Mouse (Mus musculus) heart, embryonic 11.5 days (tissue): ENCODE measurements at regions not wholly inside any gene's neighbourhood (a gene's known extent, or its start where the extent isn't known, plus 50 kb on each side); places are given as distances from the start of the nearest gene placed in this dataset.

Source experiments
- ATAC-seq: fragments of 200-750 bp; cut with Nextera tagmentation; replicated peaks from 2 replicates; pipeline ENCODE4 v1.8.0; 2017; ENCODE audit warnings: moderate library complexity; ENCODE audit not compliant: insufficient number of reproducible peaks, low FRiP score, low TSS enrichment
- H3K27ac ChIP-seq: fragments of 300-500 bp; sonication (generic); 2 replicates; pipeline ENCODE4 v1.5.1; 2014; ENCODE audit warnings: mild to moderate bottlenecking, low read depth, low read length
- H3K27me3 ChIP-seq: fragments of 300-500 bp; sonication (generic); 2 replicates; pipeline ENCODE4 v1.6.1; 2014; ENCODE audit warnings: mild to moderate bottlenecking, low read length, mixed read lengths; ENCODE audit not compliant: control insufficient read depth, insufficient read depth
- H3K36me3 ChIP-seq: fragments of 300-500 bp; sonication (generic); 2 replicates; pipeline ENCODE4 v1.6.1; 2014; ENCODE audit warnings: mild to moderate bottlenecking, low read length, moderate library complexity, mixed read lengths; ENCODE audit not compliant: control insufficient read depth, insufficient read depth
- H3K4me1 ChIP-seq: fragments of 300-500 bp; sonication (generic); 2 replicates; pipeline ENCODE4 v1.6.1; 2014; ENCODE audit warnings: low read length; ENCODE audit not compliant: control insufficient read depth, insufficient read depth
- H3K4me2 ChIP-seq: fragments of 300-500 bp; sonication (generic); 2 replicates; pipeline ENCODE4 v1.6.1; 2014; ENCODE audit warnings: mild to moderate bottlenecking, moderate library complexity
- H3K4me3 ChIP-seq: fragments of 300-500 bp; sonication (generic); 2 replicates; pipeline ENCODE4 v1.5.1; 2014; ENCODE audit warnings: low read depth, low read length
- H3K9ac ChIP-seq: fragments of 300-500 bp; sonication (generic); 2 replicates; pipeline ENCODE4 v1.6.1; 2014; ENCODE audit warnings: mild to moderate bottlenecking, low read depth, low read length, moderate library complexity
- H3K9me3 ChIP-seq: fragments of 300-500 bp; sonication (generic); replicated peaks from 2 replicates; pipeline ENCODE4 v1.6.1; 2016; ENCODE audit warnings: low read length; ENCODE audit not compliant: control insufficient read depth
- WGBS: fragments of 180-500 bp; shearing (Covaris S2); extraction: QIAGEN DNeasy Blood & Tissue Kit; methylation state at CpG from one replicate; pipeline ENCODE4 v1.1.7; 2014; ENCODE audit not compliant: insufficient replicate concordance; 5-methylcytosine and 5-hydroxymethylcytosine counted together

DNA sequence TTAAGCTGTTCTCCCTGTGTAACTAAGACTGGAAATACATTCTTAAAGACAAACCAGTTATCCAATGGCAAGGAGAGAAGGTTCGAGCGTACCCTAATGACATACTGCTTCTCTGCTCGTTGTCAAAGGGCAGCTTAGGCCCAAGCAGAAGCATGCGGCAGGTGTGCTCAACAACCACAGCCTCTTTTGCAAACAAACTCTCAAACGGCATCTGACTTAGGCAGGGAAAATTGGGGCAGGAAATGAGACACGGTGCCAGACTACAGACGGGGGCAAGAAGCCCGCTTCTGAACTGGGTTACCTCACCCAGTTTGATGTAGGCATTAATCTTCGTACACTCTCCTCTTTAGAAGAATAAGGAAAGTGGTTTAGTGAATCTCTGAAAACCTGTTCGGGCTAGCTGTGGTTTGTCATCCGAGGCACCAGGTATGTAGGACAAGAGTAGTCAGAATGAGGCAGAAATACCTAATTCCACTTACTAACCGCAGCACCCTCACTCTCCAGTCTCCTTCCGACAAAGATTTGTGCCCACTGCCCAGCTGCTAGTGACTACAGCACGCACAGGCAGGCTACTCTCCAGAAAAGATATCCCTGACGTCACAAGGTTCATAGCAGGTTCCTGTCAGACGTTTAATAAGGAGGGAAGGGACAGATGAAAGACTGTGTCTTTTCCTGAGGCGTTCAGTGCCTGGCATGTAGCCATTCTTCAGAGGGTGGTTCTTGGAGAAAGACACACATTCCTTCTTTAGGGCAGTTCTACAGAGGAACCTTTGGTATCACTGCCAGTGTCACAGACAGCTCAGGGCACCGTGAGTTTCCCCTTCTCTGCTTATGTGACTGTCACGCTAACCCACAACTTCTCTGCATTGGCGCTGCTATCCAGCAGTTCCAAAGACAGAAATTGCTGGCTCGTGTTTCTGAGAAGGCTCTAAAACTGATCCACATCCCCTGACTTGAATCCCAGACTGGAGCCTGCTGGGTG, 175.8 kb downstream of the Tmx1 start:
- no peak overlapping the region for H3K4me3 ChIP-seq
- no peaks in the 10 kb centered on the region for H3K36me3 ChIP-seq
- H3K4me2 ChIP-seq, result no peak overlapping the region
- no peak for ATAC-seq
- H3K9me3 ChIP-seq, result no peaks in the 10 kb centered on the region
- WGBS, result 61% methylated on average over 21 of the region's 21 CpGs
- no peak overlapping the region for H3K27ac ChIP-seq
- H3K27me3 ChIP-seq, result no peaks in the 10 kb centered on the region
- peaks cover 8% of the 10 kb centered on the region for H3K4me1 ChIP-seq
- 0 out of 2 replicates have a peak overlapping the region, but pooled peaks have one; percentile 16 for H3K9ac ChIP-seq

DNA sequence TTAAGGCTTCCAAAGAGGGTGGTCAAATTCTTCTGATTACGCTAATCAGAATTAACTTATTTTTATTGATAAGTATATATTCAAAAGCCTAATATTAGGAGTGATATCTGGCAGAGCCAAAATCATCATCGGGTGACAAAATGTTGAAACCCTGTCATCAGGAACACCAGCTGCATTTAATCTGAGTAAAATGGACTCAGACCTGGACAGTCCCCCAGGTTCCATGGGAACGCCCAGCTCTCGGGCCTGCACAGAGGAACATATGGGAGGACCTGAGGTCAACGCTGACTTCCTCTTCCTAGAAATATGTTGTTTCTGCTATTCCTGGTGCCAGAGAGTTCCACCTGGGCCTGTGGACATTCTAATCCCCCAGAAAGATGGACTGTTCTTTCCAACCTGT, 176.5 kb downstream of the Tmx1 start:
- Histone ChIP-seq H3K27me3 (no peaks in the 10 kb centered on the region), H3K9ac (no peak overlapping the region), H3K4me3 (no peak overlapping the region), H3K27ac (no peak overlapping the region), H3K36me3 (no peaks in the 10 kb centered on the region), H3K4me2 (no peak overlapping the region), H3K4me1 (peaks cover 15% of the 10 kb centered on the region), H3K9me3 (no peaks in the 10 kb centered on the region)
- no peak for ATAC-seq
- 72% methylated on average over 5 of the region's 5 CpGs for WGBS

DNA sequence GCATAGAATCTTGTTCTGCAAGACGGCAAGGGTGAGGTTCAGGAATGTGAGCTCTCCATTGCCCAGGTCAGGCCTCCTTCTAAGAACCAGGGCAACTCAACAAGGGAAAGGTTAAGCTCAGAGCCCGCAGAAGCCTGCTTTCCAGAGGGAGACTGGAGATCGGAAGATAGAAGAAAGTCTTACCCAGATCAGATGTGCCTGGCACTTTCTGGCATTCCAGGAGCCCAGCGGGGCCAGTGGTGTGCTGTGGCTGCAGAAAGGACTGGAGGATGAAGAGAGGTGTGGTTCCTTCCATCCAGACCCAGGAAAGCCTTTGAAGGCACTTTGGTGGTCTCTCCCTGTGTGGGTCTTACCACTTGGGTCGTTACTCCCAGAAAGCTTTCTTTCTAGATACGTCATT, 178.4 kb downstream of the Tmx1 start:
- Histone ChIP-seq H3K4me2 (no peak overlapping the region), H3K36me3 (no peaks in the 10 kb centered on the region), H3K4me3 (no peak overlapping the region), H3K9me3 (no peaks in the 10 kb centered on the region), H3K9ac (no peak overlapping the region), H3K4me1 (peaks cover 15% of the 10 kb centered on the region), H3K27me3 (no peaks in the 10 kb centered on the region), H3K27ac (no peak overlapping the region)
- no peak for ATAC-seq
- WGBS, result 51% methylated on average over 6 of the region's 6 CpGs

DNA sequence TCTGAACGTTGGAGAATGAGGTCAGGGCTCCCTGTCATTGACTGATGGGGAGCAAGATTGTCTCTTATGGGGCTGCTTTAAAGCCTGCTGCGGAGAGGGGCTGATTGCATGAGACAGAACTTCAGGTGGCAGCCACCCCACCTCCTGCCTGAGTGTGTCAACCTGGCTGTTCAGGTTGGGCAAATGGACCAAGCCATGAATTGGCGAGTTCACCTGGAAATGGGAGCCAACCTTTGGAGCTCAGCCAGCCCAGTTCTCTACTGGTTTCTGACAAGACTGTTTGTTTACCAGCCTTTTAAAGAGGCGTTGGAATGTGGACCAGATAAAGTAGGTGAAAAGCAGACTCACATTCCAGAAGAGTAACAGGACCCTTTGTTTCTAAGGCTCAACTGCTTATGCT, 180.3 kb downstream of the Tmx1 start:
- no peak for ATAC-seq
- Histone ChIP-seq H3K4me1 (peaks cover 15% of the 10 kb centered on the region), H3K27me3 (no peaks in the 10 kb centered on the region), H3K4me3 (no peak overlapping the region), H3K36me3 (no peaks in the 10 kb centered on the region), H3K9ac (no peak overlapping the region), H3K27ac (no peak overlapping the region), H3K4me2 (no peak overlapping the region), H3K9me3 (no peaks in the 10 kb centered on the region)
- 19% methylated on average over 4 of the region's 4 CpGs for WGBS

DNA sequence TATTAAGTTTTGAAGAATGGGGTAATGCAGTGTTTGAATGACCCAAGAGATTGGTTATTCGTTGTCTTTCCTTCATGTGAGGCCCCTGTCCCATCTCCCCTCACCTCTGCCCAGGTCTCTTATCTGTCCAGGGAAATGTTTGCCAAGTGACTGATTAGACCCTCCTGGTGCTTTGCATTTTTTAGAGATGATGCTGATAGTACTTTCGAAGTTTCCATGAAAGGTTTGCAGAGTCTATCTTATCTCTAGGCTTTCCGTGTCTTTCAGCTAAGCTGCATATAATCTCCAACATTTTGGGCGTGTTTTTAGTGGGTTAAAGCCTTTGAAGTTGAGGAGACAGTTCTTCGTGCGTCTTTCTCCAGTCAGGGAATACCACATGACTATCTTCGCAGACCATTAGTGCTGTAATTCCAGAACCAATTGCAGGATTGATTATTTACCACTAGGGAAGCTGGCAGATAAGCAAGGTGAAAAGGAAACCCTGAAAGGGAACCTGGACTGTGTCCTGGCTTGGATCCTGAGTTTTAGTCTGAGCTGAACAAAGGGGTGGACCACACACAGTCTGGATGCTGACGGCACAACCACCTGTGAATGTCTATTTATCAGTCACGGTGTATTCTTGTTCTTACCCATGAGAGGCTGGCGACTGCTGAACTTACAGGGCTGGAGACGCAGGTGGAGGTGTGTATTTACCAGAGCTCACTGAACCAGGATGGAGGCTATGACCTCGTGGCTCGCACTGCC, 180.9 kb downstream of the Tmx1 start:
- Histone ChIP-seq H3K9me3 (no peaks in the 10 kb centered on the region), H3K36me3 (no peaks in the 10 kb centered on the region), H3K4me1 (peaks cover 15% of the 10 kb centered on the region), H3K4me2 (no peak overlapping the region), H3K27me3 (no peaks in the 10 kb centered on the region), H3K9ac (no peak overlapping the region), H3K4me3 (no peak overlapping the region), H3K27ac (no peak overlapping the region)
- 21% methylated on average over 13 of the region's 13 CpGs for WGBS
- ATAC-seq, result no peak

DNA sequence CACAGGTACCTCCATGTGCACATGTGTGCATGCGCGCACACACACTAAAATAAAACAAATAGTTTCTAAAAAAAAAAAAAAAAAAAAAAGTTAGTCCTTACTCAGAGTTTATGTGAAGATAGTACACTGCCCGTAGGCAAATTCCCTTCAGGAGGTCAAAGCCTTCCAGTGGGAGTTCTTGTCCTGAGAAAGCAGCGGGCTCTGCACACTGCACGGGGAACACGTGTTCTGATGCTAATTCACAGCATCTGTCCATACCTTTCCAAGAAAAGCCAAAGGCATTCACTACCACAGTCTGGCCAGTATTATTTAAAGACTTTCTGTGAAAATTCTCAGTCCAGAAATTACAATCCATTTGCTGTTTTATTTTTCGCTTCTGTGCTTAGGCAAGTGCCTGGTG, 183.1 kb downstream of the Tmx1 start:
- H3K9me3 ChIP-seq, result no peaks in the 10 kb centered on the region
- H3K9ac ChIP-seq, result no peak overlapping the region
- no peaks in the 10 kb centered on the region for H3K36me3 ChIP-seq
- no peak overlapping the region for H3K4me3 ChIP-seq
- whole genome bisulfite sequencing, result 91% methylated on average over 7 of the region's 7 CpGs
- H3K4me1 ChIP-seq, result peaks cover 15% of the 10 kb centered on the region
- ATAC-seq, result no peak
- no peak overlapping the region for H3K4me2 ChIP-seq
- H3K27me3 ChIP-seq, result no peaks in the 10 kb centered on the region
- H3K27ac ChIP-seq, result no peak overlapping the region

DNA sequence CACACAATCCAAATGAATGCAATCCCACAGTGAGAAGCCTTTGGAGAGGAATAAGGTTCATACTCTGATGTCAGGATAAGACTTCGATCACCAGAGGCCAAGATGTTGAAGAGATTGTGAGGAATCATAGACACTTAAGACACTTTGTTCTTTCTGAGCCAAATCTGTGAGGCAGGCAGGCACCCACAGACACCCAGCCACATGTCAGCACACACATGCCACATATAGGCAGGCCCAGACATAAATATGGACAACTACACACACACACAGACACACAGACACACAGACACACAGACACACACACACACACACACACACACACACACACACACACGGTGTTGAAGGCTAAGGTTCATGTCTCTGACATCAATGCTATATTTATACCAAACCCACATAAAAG, 185.1 kb upstream of the Frmd6 start:
- no peak for ATAC-seq
- H3K4me1 ChIP-seq, result no peaks in the 10 kb centered on the region
- no peaks in the 10 kb centered on the region for H3K9me3 ChIP-seq
- 80% methylated on average over 2 of the region's 2 CpGs for whole genome bisulfite sequencing
- H3K27me3 ChIP-seq, result no peaks in the 10 kb centered on the region
- no peak overlapping the region for H3K9ac ChIP-seq
- no peak overlapping the region for H3K4me2 ChIP-seq
- no peak overlapping the region for H3K4me3 ChIP-seq
- no peak overlapping the region for H3K27ac ChIP-seq
- H3K36me3 ChIP-seq, result no peaks in the 10 kb centered on the region

DNA sequence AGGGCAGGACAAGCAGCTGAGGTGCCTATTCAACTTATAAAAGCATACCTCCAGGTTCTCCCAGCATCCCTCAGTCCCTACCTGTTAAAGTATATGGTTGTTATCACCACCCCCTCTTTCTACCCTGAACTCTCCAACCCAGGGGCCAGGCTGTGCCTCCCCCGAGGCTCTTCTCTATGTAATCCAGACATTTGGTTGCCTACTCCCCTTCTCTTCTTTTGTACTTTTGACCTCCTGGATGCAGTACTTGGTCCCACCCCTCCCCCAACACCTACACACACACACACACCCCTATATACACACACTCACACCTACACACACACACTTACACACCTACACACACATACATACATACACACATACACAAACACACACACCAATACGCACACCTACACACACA, 180.4 kb upstream of the Frmd6 start:
- H3K9me3 ChIP-seq, result no peaks in the 10 kb centered on the region
- no peaks in the 10 kb centered on the region for H3K36me3 ChIP-seq
- H3K9ac ChIP-seq, result no peak overlapping the region
- peaks cover 8% of the 10 kb centered on the region for H3K4me1 ChIP-seq
- H3K4me3 ChIP-seq, result no peak overlapping the region
- no peaks in the 10 kb centered on the region for H3K27me3 ChIP-seq
- H3K27ac ChIP-seq, result no peak overlapping the region
- H3K4me2 ChIP-seq, result no peak overlapping the region
- ATAC-seq, result no peak
- 75% methylated on average over 2 of the region's 2 CpGs for WGBS
